Mouse (Mus musculus): ENCODE measurements around the gene Tmod1.

The Tmod1 gene

DNA sequence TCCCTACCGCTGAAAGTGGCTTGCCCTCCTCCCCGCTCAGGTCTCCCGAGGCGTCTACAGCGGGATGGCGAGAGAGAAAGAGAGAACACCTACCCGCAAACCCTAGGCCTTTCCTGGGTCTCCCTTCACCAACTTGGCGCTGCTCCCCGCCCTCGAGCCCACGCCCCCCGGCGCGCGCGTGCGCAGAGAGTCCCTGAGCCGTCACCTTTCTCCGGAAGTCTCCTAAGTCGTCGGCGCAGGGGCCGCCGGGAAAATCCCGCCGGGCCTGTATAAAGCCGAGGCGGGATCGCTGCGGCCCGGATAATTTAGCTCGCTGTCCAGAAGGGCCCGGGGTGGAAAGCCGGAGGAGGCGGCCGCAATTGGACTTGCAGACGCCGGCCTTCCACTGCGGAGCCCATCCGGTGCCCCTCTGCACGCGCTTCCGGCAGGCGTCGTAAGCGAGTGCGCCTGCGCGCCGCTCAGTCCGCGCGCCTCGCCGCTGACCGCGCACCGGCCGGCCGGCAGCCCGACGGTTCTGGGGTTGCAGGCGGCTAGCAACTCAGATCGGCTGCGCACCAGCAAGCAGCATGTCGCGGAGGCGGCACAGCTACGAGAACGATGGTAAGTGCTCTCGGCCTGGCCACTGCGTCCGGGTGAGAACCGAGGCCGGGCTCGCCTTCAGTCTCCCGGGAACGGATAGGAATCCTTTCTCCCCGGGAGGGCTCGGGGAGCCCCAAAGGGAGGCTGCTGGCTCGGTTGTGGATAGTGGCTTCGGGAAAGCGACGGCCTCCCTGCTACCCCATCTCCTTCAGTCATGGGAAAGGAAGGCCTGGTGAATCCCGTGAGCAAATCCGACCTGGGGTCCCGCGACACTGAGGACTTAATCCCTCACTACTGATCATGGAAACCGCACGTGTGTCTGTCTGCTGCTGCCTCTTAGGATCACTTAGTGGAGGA is 99.8 kb downstream of the Tmod1 start, which contains the start of the genes Ncbp1 and Tstd2:
Ncbp1 (plus strand) TSS at position 327 of the 936 bp plus-strand sequence.
Tstd2 (minus strand) TSS at position 408 of the 936 bp plus-strand sequence.
- peak; percentile 92 for DNase-seq

DNA sequence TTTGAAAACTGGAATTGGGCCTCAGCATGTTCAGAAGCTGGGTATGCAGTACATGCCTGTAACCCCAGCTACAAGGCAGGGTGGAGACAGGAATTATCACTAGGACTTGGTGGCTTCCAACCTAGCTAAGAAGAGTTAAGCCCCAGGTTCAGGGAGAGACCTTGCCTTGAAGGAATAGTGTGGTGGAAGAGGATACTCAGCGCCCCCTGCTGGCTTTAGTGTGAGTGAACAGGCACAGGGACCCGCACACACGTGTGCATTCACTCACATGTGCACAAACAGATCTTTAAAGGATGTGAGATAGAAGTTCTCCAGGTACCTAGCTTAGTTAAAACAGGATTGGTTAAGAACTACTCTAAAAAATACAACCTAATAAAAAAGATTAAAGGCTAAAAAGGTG is 105.6 kb downstream of the Tmod1 start:
- peak; percentile 7 for DNase-seq

DNA sequence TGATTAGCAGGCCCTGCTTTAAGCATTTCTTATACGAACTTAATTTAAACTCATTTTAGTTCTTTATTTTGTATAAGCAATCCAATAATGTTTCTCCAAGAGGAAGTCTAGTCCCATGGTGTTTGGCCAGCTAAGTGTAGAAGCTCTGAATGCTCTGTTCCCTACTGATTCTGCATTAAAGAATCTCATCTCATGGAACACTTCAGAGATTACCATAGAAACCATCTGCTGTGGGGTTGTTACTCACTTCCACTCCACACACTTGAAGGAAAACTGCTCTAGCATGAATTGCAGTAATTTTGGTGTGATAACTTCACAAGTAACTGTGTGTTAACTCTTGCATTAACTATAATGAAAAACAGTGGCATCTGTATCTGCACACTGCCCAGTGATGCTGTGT is 108.1 kb downstream of the Tmod1 start:
- DNase-seq: no peak

DNA sequence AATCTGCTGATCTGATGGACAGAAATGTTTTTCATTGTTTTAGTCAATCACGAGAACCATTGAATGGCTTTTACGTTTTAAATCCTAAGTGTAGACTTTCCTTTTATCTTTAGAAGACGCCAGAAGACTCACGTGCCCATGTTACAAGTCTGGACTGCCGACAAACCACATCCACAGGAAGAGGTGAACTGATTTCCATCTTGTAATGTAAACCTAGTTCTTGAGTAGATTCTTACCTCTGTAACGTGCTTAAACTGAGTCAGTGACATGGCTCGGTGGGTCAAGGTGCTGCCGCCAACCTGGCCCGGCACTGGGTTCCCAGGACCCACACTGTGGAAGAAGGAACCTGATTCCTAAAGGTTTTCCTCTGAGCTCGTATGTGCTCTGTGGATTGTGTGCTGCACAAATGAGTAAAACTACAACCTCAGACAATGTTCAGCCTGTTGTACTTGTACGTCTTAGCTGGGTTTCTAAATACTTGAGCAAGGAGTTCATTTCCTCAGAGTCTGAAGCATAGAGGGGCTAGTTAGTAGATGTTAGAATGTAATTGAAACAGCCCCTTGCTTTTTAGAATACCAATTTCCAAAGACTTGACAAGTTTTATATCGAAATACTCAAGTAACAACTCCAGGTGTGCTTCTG is 113.3 kb downstream of the Tmod1 start:
- DNase-seq: no peak

DNA sequence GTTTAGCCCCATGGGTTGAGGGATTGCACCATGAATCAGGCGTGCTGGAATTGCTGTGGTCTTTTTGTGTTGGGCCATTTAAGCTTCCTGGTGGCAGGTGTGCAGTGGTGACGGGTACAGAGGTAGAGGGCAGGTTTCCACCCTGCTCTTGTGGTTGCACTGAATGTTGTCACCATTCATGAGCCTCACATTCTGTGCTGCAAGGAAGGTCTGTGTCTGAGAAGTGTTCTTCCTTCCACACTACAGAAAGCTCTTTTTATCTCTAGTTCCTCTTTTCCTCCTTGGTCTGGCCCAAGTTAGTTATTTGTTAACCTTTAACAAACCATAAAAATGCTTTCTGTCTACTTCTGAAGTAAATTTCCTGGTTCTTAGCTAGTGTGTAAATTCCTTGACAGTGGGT is 125.3 kb downstream of the Tmod1 start:
- no peak for DNase-seq

Data from lung, postnatal 14 days (tissue).